Mouse (Mus musculus) kidney, postnatal 4 days (tissue): ENCODE results near the gene Ddx49.

Source experiments
- DNase-seq, 2 experiments: peaks; one replicate each; pipeline ENCODE4 v3.0.0; 2021; ENCODE audit warnings: mixed read lengths in 2 of 2

Gene Ddx49

DNA sequence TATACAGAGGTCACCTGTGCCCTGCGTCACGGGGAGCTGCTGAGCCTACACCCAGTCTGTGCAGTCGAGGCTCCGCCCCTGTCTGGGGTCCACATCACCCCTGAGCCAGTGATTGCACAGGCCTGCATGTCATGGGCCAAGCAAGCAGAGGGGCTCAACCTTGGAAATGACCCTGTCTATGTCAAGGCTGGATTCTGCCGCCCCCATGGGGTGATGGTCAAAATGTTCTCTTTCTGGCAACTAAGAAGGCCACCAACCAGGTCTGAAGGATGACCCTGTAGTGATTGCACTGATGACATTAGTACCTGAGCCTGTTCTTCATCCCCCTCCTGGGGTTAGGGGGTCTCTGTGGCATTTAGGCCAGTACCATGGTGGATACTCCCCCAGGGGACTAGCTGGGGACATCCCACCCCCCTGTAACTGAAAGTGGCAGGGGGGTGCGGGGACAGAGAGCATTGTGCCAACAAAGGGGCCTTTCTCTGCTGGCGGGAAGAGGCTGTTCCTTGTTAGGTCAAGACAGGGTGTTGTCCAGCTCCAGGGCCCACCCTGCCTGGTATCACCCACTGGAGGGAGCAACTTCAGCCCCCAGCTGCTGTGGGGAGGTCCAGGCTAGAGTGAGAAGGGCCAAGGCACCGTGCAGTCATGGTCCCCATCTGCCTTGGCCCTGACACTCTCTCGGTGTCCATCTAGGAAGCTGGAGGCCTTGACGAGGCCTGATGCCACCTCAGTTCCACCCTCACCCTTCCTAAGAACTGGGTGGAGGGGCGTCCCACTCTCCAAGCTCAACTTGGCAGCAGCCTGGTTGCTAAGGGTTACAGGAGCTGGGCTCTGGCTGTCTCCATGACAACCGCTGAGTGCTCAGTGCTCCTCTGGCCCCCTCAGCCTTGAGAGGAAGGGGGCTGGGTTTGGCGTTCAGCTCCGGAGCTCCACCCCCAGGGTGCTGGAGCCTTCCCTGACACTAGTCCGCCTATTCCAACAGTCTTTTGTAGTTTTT lies 14.5 kb upstream of the Ddx49 start:
- peak; percentile 68 to 80 for DNase-seq

DNA sequence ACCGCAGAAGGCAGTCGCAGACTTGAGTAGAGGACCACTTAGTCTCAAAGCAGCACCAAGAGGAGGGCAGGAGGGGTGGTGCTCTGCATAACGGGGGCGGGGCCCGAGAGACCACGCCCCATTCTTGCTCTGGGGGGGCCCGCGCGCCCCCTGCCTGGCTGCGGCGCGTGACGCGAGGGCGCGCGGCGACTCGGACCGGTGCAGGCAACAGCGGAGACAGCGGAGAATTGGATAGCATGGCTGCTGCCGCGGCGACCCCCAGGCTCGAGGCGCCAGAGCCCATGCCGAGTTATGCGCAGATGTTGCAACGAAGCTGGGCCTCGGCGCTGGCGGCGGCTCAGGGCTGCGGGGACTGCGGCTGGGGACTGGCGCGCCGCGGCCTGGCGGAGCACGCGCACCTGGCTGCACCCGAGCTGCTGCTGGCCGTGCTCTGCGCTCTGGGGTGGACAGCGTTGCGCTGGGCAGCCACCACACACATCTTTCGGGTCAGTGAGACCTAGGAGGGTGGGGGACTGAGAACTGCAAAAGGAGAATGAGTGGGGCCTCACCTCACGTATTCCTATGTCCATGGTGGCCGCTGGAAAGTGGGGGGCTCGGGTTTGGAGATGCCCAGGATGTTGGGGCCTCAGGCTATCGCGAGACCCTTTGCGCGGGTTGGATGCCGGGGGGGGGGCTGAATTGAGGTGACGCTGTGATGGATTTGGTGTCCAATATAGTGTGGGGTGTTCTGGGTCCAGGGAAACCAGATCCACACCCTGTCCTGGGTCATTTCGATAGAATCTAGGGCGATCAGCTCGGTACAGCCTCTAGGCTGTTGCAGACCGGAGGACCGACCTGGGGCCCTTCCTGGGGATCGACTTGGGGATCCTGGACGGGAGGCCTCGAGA lies 13.6 kb upstream of the Ddx49 start, which contains the start of gene Cers1:
Gene Cers1 (plus strand): TSS at position 152 of the 887 bp plus-strand sequence.
- peak; percentile 79 to 85 for DNase-seq

DNA sequence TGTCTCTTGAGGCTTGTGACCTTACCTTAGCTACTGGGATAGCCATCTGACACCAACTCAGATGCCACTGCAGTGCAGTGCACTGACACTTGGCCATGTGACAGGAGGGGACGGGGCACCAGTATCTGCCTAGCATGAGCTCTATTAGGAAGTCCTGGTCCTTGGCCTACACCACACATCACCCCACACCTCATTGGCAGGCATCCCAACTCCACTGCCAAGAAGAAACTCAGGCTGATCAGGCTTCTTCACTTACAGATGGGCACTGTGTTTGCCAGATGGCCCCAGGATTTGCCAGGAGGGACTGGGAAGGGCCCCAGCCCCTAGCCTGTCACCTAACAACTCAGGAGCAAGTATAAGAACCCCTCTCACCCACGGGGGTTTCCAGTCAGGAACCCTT lies 11.1 kb upstream of the Ddx49 start:
- no peak for DNase-seq

DNA sequence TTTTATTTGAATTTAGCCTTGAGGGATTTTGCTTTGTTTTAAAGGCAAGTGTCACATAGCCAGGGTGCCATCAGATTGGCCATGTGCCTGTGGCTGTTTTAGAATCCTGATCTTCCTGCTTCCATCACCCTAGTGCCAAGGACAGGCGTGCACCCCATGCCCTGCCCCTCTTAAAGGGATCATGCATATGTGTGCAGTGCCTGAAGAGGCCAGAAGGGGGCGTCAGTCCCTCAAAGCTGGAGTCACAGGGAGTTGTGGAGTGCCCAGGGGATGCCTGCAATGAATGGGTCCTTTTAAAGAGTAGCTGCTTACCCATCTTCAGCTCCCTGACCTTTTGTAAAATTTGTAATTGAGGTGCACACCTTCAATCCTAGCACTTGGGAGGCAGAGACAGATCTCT lies 7.0 kb upstream of the Ddx49 start:
- DNase-seq = peak in 1 of 2 experiments; percentile 61

DNA sequence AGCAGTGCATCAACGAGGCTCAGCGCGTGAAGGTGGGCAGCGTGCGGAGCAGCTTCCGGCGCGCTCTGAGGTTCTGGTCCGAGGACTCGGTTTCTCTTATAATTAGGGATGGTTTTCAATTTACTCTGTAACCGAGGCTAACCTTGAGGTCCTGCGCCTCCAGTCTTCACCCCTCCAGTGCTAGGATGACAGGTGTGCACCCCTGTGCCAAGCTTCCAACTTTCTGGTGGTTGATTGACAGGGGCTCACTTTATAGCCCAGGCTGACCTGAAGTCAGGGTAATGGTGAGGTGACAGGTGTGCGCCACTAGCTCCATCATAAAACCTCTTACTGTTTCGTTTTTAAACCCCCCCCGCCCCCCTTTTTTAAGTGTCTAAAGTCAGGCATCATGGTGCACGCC lies 612 bp upstream of the Ddx49 start:
- DNase-seq = no peak

DNA sequence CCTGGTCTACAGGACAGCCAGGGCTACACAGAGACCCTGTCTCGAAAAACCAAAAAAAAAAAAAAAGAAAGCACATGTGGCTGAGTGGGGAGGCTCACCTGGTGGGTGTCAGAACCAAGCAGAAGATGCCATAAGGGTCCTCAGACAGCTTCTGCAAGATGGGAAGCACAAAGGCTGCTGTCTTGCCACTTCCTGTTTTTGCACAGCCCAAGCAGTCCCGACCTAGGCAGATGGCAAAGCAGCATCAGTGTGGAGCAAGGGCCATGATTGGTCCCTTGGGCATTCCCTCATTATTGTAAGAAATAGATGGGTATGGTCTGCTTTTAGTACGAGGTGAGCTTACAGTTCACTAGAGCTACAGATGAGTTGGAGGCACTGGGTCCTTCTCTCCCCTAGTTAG lies 1.4 kb downstream of the Ddx49 start:
- no peak for DNase-seq

DNA sequence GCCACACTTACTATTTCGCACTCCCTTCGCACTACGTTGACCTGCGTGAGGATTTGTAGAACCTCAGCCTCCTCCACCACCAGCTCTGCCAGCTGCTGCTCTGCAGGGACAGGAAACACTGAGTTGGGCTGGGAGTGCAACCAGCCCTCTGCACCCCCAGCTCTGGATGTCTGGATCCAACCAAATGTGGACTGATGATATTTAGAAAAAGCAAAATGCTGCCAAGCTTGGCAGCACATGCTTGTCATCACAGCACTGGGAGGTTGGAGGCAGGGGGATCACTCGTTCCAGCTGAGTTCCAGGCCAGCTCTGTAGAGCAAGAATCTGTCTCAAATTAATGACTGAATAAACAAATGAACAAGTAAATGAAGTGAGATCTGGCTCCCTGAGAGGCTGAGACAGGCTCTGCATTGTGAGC lies 8.3 kb downstream of the Ddx49 start:
- DNase-seq = no peak

DNA sequence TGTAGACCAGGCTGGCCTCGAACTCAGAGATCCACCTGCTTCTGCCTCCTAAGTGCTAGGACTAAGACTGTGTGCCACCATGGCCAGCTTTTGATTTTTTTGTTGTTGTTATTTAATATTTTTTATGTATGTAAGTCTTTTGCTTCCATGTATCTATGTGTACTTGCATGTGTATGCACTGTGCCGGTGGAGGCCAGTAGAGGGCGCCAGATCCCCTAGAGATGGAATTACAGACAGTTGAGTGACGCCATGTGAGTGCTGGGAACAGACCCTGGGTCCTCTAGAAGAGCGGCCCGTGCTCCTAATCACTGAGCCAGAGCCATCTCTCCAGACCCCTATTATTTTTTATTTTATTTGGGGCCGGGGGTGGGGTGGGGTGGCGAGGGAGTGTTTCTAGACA lies 15.6 kb downstream of the Ddx49 start:
- DNase-seq = no peak

DNA sequence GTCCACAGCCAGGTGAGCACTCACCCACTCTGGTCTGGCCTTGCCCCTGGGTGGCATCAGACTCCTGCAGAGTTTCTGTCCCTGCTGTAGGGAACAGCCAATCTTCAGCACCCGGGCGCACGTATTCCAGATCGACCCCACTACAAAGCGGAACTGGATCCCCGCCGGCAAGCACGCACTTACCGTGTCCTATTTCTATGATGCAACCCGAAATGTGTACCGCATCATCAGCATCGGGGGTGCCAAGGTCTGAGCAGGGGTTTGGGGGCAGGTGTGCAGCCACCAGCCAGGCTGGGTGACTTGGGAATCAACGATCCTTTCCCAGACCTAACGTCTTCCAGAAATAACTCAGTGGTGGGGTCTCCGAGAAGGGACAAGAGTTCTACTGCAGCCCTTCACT lies 17.0 kb downstream of the Ddx49 start:
- no peak for DNase-seq

DNA sequence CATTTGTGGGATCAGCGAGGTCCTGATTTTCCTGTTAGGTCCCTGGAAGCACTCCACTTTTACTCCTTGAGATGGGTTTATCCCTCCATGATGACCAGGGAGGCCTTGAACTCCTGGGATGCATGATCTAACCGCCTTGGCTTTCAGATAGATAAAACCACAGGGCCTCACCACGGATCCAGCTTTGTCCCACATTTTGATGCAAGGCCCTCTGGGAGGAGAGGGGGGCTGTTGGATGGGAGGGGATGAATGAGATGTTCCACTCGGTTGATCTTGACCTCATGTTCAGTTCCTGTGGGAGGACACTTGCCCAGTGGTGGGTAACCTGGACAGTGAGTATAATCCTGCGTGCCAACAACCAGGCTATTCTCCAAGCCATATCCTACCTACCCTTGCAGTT lies 17.9 kb downstream of the Ddx49 start:
- DNase-seq = no peak

DNA sequence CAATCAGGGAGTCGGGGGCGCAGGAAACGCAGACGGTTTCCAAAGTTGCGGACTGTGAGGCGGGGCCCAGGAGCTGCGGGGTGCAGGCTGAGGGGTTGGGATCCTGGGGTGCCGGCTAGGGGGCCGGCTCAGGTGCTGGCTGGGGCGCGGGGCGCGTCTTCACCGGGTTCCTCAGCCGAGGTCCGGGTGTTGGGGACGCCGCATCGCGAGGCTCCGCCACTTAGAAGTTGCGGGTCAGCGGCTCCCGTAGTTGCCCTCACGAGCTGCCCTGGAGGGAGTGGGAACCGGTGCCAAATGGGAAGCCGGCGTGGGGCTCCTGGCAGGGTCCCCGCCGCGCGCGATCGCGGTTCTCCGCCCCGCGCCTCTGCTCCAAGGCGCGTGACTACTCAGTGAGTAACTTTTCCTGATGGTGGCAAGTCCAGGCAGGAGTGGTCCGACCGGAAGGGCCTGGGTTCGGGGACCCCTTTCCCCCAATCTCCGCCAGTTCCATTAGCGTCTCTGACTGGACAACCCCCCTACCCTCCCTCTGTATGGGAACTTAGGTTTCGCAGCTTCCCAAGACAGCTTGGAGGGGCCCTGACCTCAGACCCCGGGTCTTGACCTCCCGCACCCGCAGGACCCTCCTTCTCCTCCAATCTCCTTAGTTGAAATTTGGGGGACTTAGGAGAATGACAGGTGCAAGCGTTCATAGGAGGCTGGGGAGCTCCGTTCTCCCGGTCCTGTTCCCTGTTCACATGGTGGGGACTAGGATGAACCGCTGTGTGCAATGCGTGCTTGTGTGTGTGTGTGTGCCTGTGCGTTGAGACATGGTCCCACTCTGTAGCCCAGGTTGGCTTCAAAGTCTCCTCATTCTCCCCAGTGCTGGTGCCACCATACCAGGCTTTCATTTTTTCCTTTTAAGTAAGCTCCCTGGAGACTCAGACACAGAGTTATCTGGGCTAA lies 18.9 kb downstream of the Ddx49 start:
- DNase-seq = peak in 1 of 2 experiments; percentile 45

DNA sequence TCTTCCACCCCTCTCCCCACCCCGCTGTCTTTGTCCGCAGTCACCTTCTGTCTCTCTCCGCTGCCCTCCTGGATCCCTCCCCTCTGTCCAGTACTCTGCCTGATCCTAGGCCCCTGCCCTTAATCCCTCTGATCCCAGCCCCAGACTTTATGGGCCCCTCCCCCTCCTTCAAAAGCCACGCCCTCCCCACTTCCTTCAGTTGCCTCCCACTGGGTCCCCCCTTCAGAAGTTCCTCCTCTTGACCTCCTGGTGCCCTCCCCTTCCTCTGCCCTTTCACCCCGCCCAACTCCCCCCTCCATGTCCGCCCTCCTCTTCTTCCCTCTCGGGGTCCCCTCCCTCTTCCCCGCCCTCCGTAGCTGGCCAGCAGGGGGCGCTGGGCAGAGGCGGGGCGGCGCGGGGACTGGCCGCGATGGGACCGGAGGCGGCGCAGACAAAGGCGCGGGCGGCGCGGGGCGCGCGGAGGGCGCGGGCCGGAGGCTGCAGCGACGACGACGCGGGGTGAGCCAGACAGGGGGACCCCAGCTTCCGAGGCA lies 19.6 kb downstream of the Ddx49 start, which contains the start of gene Homer3:
Gene Homer3 (plus strand): TSS at position 225 of the 533 bp plus-strand sequence.
- peak; percentile 94 to 96 for DNase-seq

DNA sequence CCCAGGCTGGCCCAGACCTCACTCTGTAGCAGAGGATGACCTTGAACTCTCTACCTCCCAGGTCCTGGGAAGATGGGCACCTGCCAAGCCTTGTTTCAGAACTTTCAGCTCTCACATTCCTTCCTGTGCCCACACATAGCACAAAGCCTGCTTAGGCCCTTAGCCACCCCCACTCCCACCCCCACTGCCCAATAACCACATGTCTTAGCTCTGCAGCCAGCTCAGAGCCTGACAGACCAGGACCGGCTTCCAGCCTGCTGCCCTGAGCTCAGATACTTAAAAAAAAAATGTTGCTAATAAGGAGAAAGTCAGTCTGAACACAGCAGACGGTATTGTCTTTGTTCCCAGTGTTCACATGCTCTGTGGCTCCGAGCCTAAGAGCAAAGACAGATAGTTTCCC lies 21.3 kb downstream of the Ddx49 start:
- no peak for DNase-seq

DNA sequence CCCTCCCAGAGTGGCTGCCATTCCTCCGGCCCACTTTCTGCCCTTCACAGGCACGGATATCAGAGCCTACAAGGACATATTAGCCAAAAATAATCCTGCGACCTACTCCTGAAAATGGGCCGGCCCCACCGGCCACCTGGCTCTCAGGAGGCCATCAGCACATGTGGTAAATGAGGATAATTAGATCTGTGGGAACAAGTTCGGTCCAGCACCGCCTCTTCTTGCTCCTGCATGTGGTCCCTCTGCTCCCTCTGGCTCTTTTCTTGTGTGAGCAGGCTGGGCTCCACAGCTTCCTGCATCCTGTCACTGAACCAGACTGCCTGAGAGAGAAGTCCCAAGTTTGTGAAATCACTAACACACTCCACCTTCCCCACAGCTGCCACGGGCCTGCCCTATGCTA lies 23.0 kb downstream of the Ddx49 start:
- no peak for DNase-seq

DNA sequence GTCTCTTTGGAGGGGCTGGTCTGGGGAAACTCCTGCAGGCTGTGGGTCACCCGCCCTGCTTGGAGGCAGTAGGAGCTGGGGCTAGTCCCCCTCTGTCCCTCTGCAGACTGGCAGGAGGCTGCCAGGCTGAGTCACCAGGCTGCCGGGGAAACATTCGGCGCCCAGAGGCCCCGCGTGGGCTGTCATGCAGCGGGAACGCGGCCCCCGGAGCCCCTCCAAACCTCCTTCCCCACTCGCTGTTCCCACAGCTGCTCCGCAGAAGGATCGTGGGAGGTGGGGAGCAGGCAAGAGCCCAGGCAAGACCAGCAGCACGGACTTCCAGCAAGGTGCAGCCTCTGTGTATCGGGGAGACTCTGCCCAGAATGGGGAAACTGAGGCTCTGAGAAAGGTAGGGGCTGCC lies 24.1 kb downstream of the Ddx49 start:
- DNase-seq = no peak

DNA sequence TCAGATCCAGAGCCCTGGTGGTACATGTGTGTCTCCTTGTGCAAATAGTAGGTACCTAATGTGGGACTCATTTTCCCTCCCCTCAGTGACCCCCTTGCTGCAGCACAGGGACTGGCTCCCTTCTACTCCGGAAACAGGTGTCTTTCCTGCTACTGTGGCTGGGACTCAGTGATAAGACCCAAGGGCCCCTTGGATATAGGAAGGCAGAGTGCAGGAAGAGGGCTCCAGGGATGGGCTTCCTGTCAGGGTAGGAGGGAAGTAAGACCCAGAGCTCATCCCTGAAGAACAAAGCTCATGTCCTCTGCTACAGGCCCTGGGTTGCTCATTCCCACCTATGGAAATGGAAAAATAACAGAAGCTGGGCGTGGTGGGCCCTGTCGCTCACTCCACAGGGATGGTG lies 25.8 kb downstream of the Ddx49 start:
- DNase-seq = peak in 1 of 2 experiments; percentile 41

DNA sequence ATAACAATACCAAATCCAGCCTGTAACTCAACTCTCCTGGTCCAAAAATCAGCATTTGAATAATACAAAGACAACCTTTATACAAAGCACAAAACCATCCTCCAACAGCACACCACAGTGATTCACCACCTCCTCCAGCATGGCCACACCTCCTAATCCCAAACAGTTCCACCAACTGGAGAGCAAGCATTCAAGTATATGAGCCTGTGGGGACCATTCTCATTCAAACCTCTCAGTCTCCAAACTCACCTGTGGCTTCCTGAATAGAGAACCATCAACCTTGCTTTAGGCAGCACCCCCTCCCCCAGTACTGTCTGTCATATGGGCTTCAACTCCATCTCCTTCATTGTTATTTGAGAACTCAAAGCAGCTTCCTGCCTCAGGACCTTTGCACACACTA lies 27.9 kb downstream of the Ddx49 start:
- no peak for DNase-seq

DNA sequence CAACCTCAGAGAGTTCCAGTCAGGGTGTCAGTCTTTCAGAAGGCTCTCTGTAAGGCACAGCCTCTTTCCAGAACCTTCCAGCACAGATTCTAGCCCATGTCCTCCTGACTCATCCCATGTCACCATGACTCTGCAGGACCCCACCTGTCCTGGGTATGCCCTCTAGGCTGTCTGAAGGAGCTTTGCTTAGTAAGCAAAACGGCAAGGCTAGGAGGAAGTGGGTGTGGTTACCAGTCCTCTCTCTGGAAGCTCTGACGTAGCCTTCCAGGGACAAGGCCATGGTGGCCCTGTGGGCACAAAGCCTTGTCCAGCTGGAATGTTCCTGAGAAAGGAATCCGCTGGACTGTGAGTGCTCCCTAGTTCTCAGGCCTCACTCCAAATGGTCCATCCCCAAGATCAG lies 29.3 kb downstream of the Ddx49 start:
- DNase-seq = peak in 1 of 2 experiments; percentile 43

DNA sequence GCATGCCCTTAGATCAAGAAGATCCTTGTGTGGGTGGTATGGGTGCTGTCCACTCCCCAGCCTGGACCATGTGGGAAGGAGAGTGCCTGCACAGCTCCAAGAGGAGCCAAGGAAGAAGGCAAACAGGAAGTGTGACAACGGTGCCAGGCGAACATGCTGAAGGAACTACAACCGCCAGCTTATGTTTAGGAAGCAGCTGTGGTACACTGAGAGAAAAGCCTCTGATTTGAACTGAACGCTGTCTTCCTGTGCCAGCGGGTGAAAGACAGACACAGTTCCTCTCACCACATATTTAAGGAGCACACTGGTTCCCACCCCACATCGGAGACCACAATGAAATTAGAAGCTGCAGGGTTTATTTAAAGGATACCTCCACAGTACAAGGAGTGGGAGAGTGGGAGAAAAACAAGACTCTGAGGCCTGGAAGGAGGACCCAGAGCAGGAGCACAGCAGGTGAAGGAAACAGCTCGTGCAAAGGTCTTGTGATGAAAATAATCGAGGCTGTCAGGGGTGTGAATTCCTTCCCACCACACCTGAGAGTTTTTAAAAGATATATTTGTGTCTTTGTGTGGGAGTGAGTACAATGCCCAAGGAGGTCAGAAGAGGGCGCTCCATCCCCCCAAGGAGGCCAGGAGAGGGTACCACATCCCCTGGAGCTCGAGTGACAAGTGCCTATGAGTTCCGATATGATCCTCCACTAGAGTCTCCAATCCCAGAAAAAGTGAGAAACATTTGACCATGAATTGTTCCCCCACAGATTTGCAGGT lies 33.3 kb downstream of the Ddx49 start:
- DNase-seq = peak; percentile 64 to 66

DNA sequence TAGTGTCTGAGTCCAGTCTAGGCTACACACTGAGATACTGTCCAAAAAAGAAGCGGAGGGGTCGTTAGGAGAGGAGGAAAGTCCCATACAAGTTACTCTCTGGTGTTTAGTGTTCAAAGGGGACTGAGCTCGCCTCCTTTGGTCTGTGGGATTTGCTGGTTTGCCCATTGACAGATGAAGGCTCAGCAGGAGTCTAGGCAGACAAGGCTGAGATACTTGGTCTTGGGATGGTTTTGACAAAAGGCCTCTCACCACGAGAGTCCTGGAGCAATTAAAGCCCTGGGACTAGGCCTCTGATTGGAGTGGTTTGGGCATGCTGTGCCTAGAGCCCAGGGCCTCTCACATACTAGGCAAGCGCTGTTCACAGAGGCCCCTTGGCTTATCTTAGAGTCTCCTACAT lies 34.0 kb downstream of the Ddx49 start:
- no peak for DNase-seq

DNA sequence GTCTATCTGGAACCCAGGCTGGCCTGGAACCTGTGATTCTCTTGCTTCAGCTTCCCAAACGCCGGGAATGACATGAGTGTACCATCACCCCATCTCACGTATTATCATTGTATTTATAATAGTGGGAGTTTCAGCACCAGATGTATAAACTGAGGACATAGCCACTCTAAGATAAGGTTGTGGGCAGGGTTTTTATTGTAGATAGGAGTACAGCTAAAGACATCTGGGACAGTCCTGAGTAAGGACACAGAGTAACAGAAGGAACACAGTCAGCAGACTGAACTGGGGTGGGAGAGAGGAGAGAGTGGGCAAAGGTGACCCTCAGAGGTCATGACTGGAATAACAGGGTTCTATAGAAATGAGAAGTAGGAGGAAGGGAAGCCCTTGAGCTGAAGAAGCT lies 34.6 kb downstream of the Ddx49 start:
- DNase-seq = no peak
